8 mouse cellular contexts compared by ENCODE assay signal in genomic region chrX:143444581-143444980, GRCm38 (mm10). TPM values are rescaled to one million over a fixed set of nuclear protein-coding genes. Genes with fewer than 3 reads are reported as not detected.
DNase-seq lines count a peak whose midpoint lies in the region; ATAC-seq and TF ChIP-seq lines count a peak whose summit lies in the region.

No protein-coding gene starts in this region.

- intact Hi-C loops in gastrocnemius, adult 2 months (cut with DNase I): loop anchor here (2.0 to 10.0 kb wide), 2 partner anchors 170 to 344 kb away; no protein-coding TSS in a partner anchor
- intact Hi-C loops in gastrocnemius, postnatal 36 days (cut with DNase I): no loop called here

- H3K9ac ChIP-seq in forebrain, embryonic 13.5 days: no peak overlapping the region

- H3K27me3 ChIP-seq in forebrain, embryonic 13.5 days: no peaks in the 10 kb centered on the region; the same call in 1 of the 2 replicates

- H3K9me3 ChIP-seq in forebrain, embryonic 13.5 days (replicated peaks): no peaks in the 10 kb centered on the region

- no peaks in the 10 kb centered on the region for H3K36me3 ChIP-seq in forebrain, embryonic 13.5 days (ENCODE audit: poor library complexity, severe bottlenecking)

- H3K4me1 ChIP-seq in forebrain, embryonic 13.5 days: no peaks in the 10 kb centered on the region

- TF ChIP-seq POLR2A in brain, embryonic 14.5 days (IDR thresholded peaks at IDR 0.05; ENCODE audit: borderline replicate concordance, extremely low read depth, insufficient read depth, insufficient read length, poor library complexity, severe bottlenecking): no peak

- no peak overlapping the region for H3K4me2 ChIP-seq in forebrain, embryonic 13.5 days

- TF ChIP-seq CTCF in gastrocnemius, adult 2 months (IDR thresholded peaks at IDR 0.05): peak; percentile 83
- peak; percentile 59; the same call in 1 of the 2 replicates for TF ChIP-seq CTCF in brain, embryonic 14.5 days (IDR thresholded peaks at IDR 0.05; ENCODE audit: borderline replicate concordance, extremely low read depth, insufficient read depth, insufficient read length)

- H3K4me3 ChIP-seq in gastrocnemius, adult 2 months: no peak overlapping the region
- H3K4me3 ChIP-seq in forebrain, embryonic 13.5 days: no peak overlapping the region

- H3K27ac ChIP-seq in gastrocnemius, adult 2 months: no peak overlapping the region
- H3K27ac ChIP-seq in forebrain, embryonic 13.5 days: no peak overlapping the region

- 13% methylated on average over 3 of the region's 3 CpGs for WGBS in forebrain, embryonic 13.5 days

- peak; percentile 53; the same call in 1 of the 2 replicates for ATAC-seq in forebrain, embryonic 13.5 days

- DNase-seq in gastrocnemius, adult 2 months: peak; percentile 21
- DNase-seq in gastrocnemius, postnatal 36 days: no peak
- DNase-seq in 416B (ENCODE audit: low read depth): peak; percentile 39
- DNase-seq in brain, embryonic 14.5 days (ENCODE audit: low read depth): peak; percentile 71
- peak; percentile 35 to 55 for DNase-seq in kidney, postnatal 36 days
- peak; percentile 45 for DNase-seq in lung, postnatal 14 days
- peak; percentile 40 for DNase-seq in thymus, postnatal 4 days

RNA-seq across cellular contexts. Expression of gene Chrdl1, which starts 50.5 kb away (rescaled TPM):
- total RNA-seq in gastrocnemius, adult 2 months (2021): 1 to 10 TPM; 1.3 to 4.2 TPM
- total RNA-seq in gastrocnemius, postnatal 36 days (2021): 1 to 10 TPM; 1.3 to 2.2 TPM
- 1.9 and 3.8 TPM in 2 replicates for polyA plus RNA-seq in brain, embryonic 14.5 days (2012; rRNA removed)
- polyA plus RNA-seq in forebrain, embryonic 13.5 days (2015; fragmentation: Nextera tagmentation; extraction: Ambion mirVana): 2.1 and 2.4 TPM in 2 replicates

Comparison
In these comparisons a context has a peak if more than half of its experiments do, and no peak if none do; other contexts are left out.
1. DNase-seq: peak in gastrocnemius, adult 2 months (single experiment), 416B (single experiment), brain, embryonic 14.5 days (single experiment), kidney, postnatal 36 days (2 of 2), lung, postnatal 14 days (single experiment) and thymus, postnatal 4 days (single experiment); none in gastrocnemius, postnatal 36 days (0 of 2).